Mouse (Mus musculus) forebrain, embryonic 11.5 days (tissue): ENCODE measurements at regions not wholly inside any gene's neighbourhood (a gene's known extent, or its start where the extent isn't known, plus 50 kb on each side); places are given as distances from the start of the nearest gene placed in this dataset.

Experiments
- ATAC-seq: fragments of 200-750 bp; cut with Nextera tagmentation; replicated peaks from 2 replicates; pipeline ENCODE4 v1.8.0; 2017; ENCODE audit warnings: moderate TSS enrichment; ENCODE audit not compliant: low FRiP score
- DNase-seq: peaks from one replicate; pipeline ENCODE4 v3.0.0-alpha.2; 2017; ENCODE audit warnings: low spot score
- H3K27ac ChIP-seq: fragments of 300-500 bp; sonication (generic); 2 replicates; pipeline ENCODE4 v1.5.1; 2014; ENCODE audit warnings: low read depth, low read length
- H3K27me3 ChIP-seq: fragments of 300-500 bp; sonication (generic); 2 replicates; pipeline ENCODE4 v1.6.1; 2014; ENCODE audit warnings: mild to moderate bottlenecking, low read length, mixed read lengths; ENCODE audit not compliant: control insufficient read depth, insufficient read depth
- H3K36me3 ChIP-seq: fragments of 300-500 bp; sonication (generic); 2 replicates; pipeline ENCODE4 v1.6.1; 2014; ENCODE audit warnings: mild to moderate bottlenecking, low read length, moderate library complexity, mixed read lengths; ENCODE audit not compliant: control insufficient read depth, insufficient read depth
- H3K4me1 ChIP-seq: fragments of 300-500 bp; sonication (generic); replicated peaks from 2 replicates; pipeline ENCODE4 v1.6.1; 2014; ENCODE audit warnings: low read length, mixed read lengths; ENCODE audit not compliant: control insufficient read depth, insufficient read depth
- H3K4me2 ChIP-seq: fragments of 300-500 bp; sonication (generic); 2 replicates; pipeline ENCODE4 v1.6.1; 2014; ENCODE audit warnings: low read depth, mild to moderate bottlenecking, low read length, moderate library complexity, mixed read lengths; ENCODE audit not compliant: severe bottlenecking
- H3K4me3 ChIP-seq: fragments of 300-500 bp; sonication (generic); 2 replicates; pipeline ENCODE4 v1.5.1; 2014; ENCODE audit warnings: low read depth, low read length
- H3K9ac ChIP-seq: fragments of 300-500 bp; sonication (generic); 2 replicates; pipeline ENCODE4 v1.6.1; 2014; ENCODE audit warnings: low read length
- H3K9me3 ChIP-seq: fragments of 300-500 bp; sonication (generic); 2 replicates; pipeline ENCODE4 v1.6.1; 2016; ENCODE audit warnings: low read length, mixed read lengths; ENCODE audit not compliant: control insufficient read depth
- WGBS: fragments of 180-500 bp; shearing (Covaris S2); extraction: QIAGEN DNeasy Blood & Tissue Kit; methylation state at CpG from one replicate; pipeline ENCODE4 v1.1.7; 2014; 5-methylcytosine and 5-hydroxymethylcytosine counted together

DNA sequence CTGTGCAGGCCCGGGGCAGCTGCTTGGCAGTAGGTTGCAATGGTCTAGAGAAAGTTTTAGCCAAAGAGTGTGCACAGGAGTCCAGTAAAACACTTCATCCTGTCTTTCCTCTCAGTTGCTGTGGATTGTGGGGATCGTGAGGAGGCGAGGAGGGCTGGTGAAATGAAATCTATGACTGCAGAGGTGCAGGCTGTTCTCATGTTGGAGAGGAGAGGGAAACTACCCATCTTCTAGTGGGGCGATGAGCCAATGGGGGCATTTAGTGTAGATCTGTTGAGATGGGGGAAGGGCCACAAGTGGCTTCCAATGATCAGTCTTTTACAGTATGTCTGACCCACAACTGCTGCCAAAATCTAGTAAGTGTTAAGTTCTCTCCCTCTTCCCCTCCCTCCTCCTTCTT is 203.4 kb downstream of the Rnd3 start:
- no peak overlapping the region for H3K27ac ChIP-seq
- no peak overlapping the region for H3K9ac ChIP-seq
- H3K4me1 ChIP-seq: no peaks in the 10 kb centered on the region
- H3K4me3 ChIP-seq: no peak overlapping the region
- H3K27me3 ChIP-seq: no peaks in the 10 kb centered on the region
- no peaks in the 10 kb centered on the region for H3K36me3 ChIP-seq
- DNase-seq: no peak
- no peak overlapping the region for H3K4me2 ChIP-seq
- no peak for ATAC-seq
- H3K9me3 ChIP-seq: no peaks in the 10 kb centered on the region
- 89% methylated on average over 4 of the region's 4 CpGs for WGBS

DNA sequence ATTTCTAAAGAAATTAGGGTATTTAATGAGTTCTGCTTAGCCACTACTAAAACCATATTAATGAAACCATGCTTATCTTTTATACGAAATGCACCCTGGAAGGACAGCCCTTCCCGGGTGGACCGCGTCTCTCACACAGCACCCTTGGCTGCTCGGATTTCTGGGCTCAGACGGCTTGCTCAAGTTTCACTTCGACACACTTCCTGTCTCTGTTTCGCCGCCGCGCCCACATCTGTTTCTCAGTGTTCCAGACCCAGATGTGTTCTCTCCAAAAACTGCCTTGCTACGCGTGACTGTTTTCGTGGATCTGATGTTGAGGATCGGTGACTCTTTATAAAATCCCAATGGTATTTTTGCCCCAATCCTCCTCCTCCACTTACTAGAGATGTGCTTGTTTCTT is 205.7 kb downstream of the Rnd3 start:
- no peaks in the 10 kb centered on the region for H3K4me1 ChIP-seq
- H3K4me2 ChIP-seq: no peak overlapping the region
- no peak overlapping the region for H3K4me3 ChIP-seq
- no peaks in the 10 kb centered on the region for H3K27me3 ChIP-seq
- no peak overlapping the region for H3K9ac ChIP-seq
- no peak overlapping the region for H3K27ac ChIP-seq
- ATAC-seq (no peak), DNase-seq (no peak)
- H3K9me3 ChIP-seq: no peaks in the 10 kb centered on the region
- WGBS: 86% methylated on average over 15 of the region's 15 CpGs
- no peaks in the 10 kb centered on the region for H3K36me3 ChIP-seq

DNA sequence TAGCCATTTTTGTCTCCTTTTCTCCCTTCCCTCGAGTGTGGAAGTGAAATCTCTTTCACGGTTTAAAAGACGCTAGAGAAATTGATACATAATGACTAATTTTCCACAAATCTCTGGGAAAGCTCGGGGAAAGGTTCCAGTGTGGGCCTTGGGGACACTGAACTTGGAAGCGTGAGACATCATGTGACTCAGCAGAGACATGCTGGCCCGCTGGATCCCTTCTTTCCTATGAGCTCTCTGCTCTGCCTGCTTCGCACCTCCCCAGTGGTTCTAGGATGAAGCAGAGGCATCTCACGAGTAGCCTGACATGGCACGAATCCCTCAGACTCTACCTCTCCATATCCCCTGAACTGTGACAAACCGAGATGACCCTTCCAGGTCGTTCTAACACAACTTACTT is 206.2 kb downstream of the Rnd3 start:
- Histone ChIP-seq H3K9me3 (no peaks in the 10 kb centered on the region), H3K4me2 (no peak overlapping the region), H3K4me1 (no peaks in the 10 kb centered on the region), H3K4me3 (no peak overlapping the region), H3K9ac (no peak overlapping the region), H3K36me3 (no peaks in the 10 kb centered on the region), H3K27me3 (no peaks in the 10 kb centered on the region), H3K27ac (no peak overlapping the region)
- ATAC-seq (no peak), DNase-seq (no peak)
- 79% methylated on average over 11 of the region's 11 CpGs for WGBS

DNA sequence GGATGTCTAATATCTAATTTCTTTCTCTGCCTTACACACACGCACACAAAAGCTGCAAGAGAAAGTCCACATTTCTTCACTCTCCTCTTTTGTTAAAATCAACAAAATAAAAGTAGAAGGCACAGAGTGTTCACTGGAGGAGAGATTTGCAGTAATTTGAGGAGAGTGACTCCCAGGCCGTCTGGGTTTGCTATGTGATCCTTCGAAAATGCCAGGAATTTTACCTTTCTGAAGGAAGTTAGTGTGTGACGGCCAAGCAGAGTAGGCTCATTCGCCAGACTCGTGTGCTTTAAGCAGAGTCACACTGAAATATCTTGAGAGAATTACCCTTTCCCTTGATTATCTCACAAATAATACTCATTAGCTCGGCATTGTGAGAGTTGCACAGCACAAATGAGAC is 216.0 kb downstream of the Rnd3 start:
- no peak for ATAC-seq
- H3K9me3 ChIP-seq: no peaks in the 10 kb centered on the region

DNA sequence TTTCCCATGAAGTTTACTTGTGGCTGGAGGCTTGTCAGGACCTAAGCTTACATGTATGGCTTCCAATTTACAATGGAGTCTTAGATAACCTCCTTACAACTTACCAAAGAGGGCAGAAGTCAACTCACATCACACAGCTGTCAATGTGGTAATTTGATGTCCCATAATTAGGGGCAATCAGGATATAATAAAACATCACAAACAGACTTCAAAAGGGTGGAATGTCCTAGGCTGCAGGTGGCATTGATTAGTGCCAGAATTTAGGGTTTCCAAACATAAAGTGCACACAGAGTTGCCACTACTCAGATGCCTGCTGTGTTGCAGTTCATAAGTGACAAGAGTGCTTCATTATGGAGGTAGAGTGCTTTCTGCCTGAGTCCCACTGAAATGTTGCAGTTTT is 227.9 kb downstream of the Rnd3 start:
- no peaks in the 10 kb centered on the region for H3K27me3 ChIP-seq
- peaks cover 10% of the 10 kb centered on the region; the same call in 1 of the 2 replicates for H3K4me1 ChIP-seq
- no peak overlapping the region for H3K27ac ChIP-seq
- H3K36me3 ChIP-seq: no peaks in the 10 kb centered on the region
- H3K4me3 ChIP-seq: no peak overlapping the region
- H3K9me3 ChIP-seq: no peaks in the 10 kb centered on the region
- DNase-seq: no peak
- no peak for ATAC-seq
- H3K9ac ChIP-seq: no peak overlapping the region
- no peak overlapping the region for H3K4me2 ChIP-seq

More for the DNA sequence above, 216.0 kb downstream of the Rnd3 start:
- Histone ChIP-seq H3K27me3 (no peaks in the 10 kb centered on the region), H3K27ac (no peak overlapping the region), H3K4me2 (no peak overlapping the region), H3K4me3 (no peak overlapping the region), H3K36me3 (no peaks in the 10 kb centered on the region), H3K9ac (no peak overlapping the region), H3K4me1 (no peaks in the 10 kb centered on the region)
- 21% methylated on average over 7 of the region's 7 CpGs for WGBS
- no peak for DNase-seq

DNA sequence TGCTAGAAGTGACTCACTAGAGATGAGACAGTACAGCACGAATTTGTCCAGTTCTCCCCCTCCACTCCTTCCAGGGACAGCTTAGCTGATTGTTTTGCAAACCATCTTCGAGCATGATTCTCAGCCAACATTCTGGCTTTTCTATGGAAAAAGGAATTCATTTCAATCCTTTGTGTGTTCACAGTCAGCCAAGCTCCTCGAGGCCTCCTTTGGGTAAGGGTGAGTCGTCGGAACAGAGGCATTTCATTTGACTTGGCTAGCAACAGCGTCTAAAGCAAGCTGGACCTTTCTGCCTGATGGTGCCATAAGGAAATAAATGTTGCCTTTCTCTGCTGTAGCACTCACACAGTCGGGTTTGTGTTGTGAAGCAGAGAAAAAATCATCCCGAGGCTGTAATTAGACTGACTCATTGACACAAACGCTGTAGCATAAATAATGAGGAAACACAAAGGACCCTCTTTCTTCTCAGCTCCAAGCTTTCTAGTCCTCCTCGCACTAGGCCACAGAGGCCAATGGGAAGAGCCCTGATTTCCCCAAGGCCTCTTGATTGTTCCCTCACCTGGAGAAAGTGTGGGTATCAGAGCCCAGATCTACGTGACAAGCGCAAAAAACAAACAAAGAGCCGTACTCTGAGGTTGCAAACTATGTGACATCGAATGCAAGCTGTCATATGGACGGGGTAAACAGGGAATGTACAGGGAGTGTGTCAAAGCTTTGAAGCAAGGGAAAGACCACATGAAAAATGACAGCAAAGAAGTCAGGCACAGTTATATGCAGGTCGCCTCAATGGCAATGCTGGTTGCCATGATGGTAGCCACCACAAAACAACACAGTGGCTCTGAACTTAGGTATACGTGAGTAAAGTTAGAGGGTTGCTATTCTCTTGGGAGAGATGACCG is 232.3 kb downstream of the Rnd3 start:
- H3K36me3 ChIP-seq: no peaks in the 10 kb centered on the region
- H3K4me3 ChIP-seq: no peak overlapping the region
- H3K9me3 ChIP-seq: no peaks in the 10 kb centered on the region
- peak; percentile 54 for DNase-seq
- peak overlapping the region; percentile 79 for H3K27ac ChIP-seq
- H3K4me1 ChIP-seq: peaks cover 13% of the 10 kb centered on the region; the same call in 1 of the 2 replicates
- no peaks in the 10 kb centered on the region for H3K27me3 ChIP-seq
- WGBS: 37% methylated on average over 18 of the region's 18 CpGs
- peak; percentile 86 for ATAC-seq
- peak overlapping the region; percentile 32; the same call in 1 of the 2 replicates for H3K9ac ChIP-seq
- H3K4me2 ChIP-seq: no peak overlapping the region

DNA sequence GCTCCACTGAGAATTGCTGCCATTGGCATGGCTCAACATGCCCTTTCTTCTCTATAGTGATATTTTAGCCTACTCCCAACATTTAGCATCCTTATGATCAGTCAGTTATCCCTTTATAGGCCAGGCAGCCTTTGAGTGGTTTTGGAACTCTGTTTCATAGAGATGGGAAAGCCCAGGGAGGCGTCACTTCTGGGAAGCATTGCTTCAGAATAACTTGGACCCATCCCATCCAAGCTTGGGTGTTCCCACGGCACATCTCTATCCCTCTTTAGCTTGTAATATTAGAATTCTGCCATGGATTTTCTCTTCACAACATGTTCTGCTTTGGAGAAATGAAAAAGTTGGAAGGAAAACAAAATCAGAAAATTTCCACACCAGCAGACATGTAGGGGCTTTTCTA is 233.8 kb downstream of the Rnd3 start:
- ATAC-seq: no peak

DNA sequence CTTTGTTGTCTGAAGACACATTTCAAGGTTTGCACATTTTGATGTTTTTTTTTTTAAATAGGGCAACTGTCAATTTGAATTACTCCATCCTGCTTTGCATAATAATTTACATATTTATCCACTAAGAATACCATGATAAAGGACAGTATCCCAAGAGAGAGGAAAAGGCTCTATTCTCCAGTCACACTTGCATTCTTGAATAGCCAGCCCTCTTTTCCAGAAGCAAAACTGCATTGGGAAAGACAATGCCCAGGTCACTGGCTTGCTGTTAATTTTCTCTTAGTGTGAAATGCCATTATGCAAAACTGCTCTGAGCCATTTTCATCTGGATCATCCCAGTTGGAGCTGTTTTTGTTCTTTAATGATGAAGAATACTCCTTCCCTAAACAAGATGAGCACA is 234.7 kb downstream of the Rnd3 start:
- Histone ChIP-seq H3K9ac (no peak overlapping the region), H3K27ac (no peak overlapping the region), H3K27me3 (no peaks in the 10 kb centered on the region), H3K4me2 (no peak overlapping the region), H3K4me1 (peaks cover 13% of the 10 kb centered on the region; the same call in 1 of the 2 replicates), H3K4me3 (no peak overlapping the region), H3K36me3 (no peaks in the 10 kb centered on the region), H3K9me3 (no peaks in the 10 kb centered on the region)
- ATAC-seq (no peak), DNase-seq (no peak)

More for the DNA sequence above, 233.8 kb downstream of the Rnd3 start:
- no peaks in the 10 kb centered on the region for H3K36me3 ChIP-seq
- no peak overlapping the region for H3K9ac ChIP-seq
- 96% methylated on average over 2 of the region's 2 CpGs for WGBS
- no peak overlapping the region for H3K4me2 ChIP-seq
- DNase-seq: no peak
- no peak overlapping the region for H3K27ac ChIP-seq
- H3K9me3 ChIP-seq: no peaks in the 10 kb centered on the region
- no peaks in the 10 kb centered on the region for H3K27me3 ChIP-seq
- peaks cover 13% of the 10 kb centered on the region; the same call in 1 of the 2 replicates for H3K4me1 ChIP-seq
- H3K4me3 ChIP-seq: no peak overlapping the region

DNA sequence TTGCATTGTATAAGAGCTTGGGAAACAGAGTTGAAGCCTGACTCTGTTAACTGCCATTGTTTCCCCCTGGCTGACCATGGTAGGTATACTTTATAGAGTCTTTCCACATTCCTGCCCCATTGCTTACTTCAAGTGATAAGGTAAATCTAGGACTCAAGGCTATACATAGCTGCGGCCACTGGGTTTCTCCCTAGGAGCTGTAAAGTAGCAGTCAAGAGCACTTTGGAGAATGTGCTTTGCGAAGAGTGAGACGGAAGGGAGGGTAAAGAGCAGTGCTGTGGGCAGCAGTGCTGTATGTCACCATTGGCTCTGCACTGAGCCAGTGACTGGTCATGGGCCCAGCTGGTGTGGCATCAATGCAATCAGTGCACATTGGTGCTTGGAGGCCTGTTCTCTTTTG is 240.1 kb downstream of the Rnd3 start:
- Histone ChIP-seq H3K9ac (no peak overlapping the region), H3K27ac (no peak overlapping the region), H3K4me2 (no peak overlapping the region), H3K4me3 (no peak overlapping the region), H3K9me3 (no peaks in the 10 kb centered on the region), H3K36me3 (no peaks in the 10 kb centered on the region), H3K4me1 (no peaks in the 10 kb centered on the region), H3K27me3 (no peaks in the 10 kb centered on the region)
- DNase-seq (no peak), ATAC-seq (no peak)
- 91% methylated on average over 3 of the region's 3 CpGs for WGBS
